Mouse (Mus musculus) gastrocnemius, postnatal 14 days (tissue): ENCODE data around the gene Alx3. TPM values are rescaled to one million over a fixed set of nuclear protein-coding genes. Genes with fewer than 3 reads are reported as not detected.

Experiments used
- DNase-seq: peaks from one replicate; pipeline ENCODE4 v3.0.0; 2021; ENCODE audit warnings: mixed read lengths
- intact Hi-C: fragments of 180-260 bp; cut with DNase I; formaldehyde crosslinking; loops from one replicate; pipeline ENCODE4 v1.15.1; 2025; ENCODE audit warnings: low total_unique reads
- total RNA-seq, 2 experiments: library from RNA; stranded (reverse); gene quantifications; 2 replicates each; pipeline ENCODE4 v1.2.3; 2021

Alx3 gene
- total RNA-seq, 2 experiments from 2014 or later: not detected

GRCm38 (mm10) chr3:107582130-107582874 is 12.5 kb upstream of the Alx3 start:
- no peak for DNase-seq
- intact Hi-C loops: no loop called here

- no peak for DNase-seq
- intact Hi-C loops: no loop called here
These were observed 11.7 kb upstream of the Alx3 start for GRCm38 (mm10) chr3:107582875-107583767.

- no peak for DNase-seq
- intact Hi-C loops: no loop called here
These were observed 10.9 kb upstream of the Alx3 start for GRCm38 (mm10) chr3:107583893-107584292.

GRCm38 (mm10) chr3:107586504-107586903 is 8.3 kb upstream of the Alx3 start:
- no peak for DNase-seq
- intact Hi-C loops: no loop called here

- DNase-seq: no peak
- intact Hi-C loops: no loop called here
These were observed 3.2 kb upstream of the Alx3 start for GRCm38 (mm10) chr3:107591612-107592011.

- intact Hi-C loops: no loop called here
- DNase-seq: no peak
These were observed 1.2 kb upstream of the Alx3 start for GRCm38 (mm10) chr3:107593632-107594031.

GRCm38 (mm10) chr3:107595264-107595937 is 570 bp downstream of the Alx3 start:
- no peak for DNase-seq
- intact Hi-C loops: no loop called here

- DNase-seq: no peak
- intact Hi-C loops: no loop called here
These were observed 1.2 kb downstream of the Alx3 start for GRCm38 (mm10) chr3:107595938-107596461.

- no peak for DNase-seq
- intact Hi-C loops: no loop called here
These were observed 1.7 kb downstream of the Alx3 start for GRCm38 (mm10) chr3:107596559-107596958.

GRCm38 (mm10) chr3:107597134-107597533 is 2.3 kb downstream of the Alx3 start:
- DNase-seq: no peak
- intact Hi-C loops: no loop called here

DNA sequence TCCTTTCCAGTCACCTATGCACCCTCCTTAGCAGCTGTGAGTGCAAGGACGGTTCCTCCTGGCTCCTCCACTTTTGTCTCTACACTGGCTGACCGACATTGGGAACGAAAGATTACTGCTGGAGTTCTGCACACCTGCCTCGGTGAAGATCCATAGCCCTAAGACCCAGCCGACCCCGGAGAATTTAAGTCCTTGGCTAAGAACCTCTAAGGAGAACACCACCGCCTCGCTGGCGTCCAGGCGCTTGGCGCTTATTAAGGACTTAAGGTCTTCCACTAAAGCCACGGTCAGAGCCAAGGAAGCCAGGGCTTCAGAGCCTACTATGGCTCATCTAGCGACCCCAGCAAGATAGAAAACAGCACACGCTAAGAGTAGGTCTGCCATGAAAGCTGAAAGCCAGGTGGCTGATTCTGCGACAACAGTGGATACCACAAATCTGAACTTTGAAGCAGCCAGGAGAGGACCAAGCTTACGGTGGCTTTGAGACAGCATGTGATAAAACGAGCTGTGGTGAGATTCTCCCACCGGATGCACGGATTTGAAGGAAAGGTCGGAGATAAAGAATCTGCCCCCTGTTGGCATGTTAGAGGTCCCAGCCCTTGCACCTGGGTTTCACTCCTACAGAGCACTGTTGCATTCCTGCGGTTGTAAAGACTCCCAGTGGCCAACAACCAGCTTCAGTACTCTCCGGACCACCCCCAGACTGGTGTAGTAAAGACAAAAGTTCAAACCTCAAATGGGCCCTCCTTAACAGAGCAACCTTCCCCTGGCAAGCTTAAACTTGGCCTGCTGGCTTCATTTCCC is 3.0 kb downstream of the Alx3 start:
- DNase-seq: no peak
- intact Hi-C loops: no loop called here

GRCm38 (mm10) chr3:107600127-107600526 is 5.3 kb downstream of the Alx3 start:
- intact Hi-C loops: no loop called here
- DNase-seq: no peak

- intact Hi-C loops: no loop called here
These were observed 10.5 kb downstream of the Alx3 start for GRCm38 (mm10) chr3:107605304-107605703.

GRCm38 (mm10) chr3:107607221-107607620 is 12.4 kb downstream of the Alx3 start:
- no peak for DNase-seq
- intact Hi-C loops: no loop called here

More at GRCm38 (mm10) chr3:107605304-107605703, 10.5 kb downstream of the Alx3 start:
- peak; percentile 58 for DNase-seq

DNA sequence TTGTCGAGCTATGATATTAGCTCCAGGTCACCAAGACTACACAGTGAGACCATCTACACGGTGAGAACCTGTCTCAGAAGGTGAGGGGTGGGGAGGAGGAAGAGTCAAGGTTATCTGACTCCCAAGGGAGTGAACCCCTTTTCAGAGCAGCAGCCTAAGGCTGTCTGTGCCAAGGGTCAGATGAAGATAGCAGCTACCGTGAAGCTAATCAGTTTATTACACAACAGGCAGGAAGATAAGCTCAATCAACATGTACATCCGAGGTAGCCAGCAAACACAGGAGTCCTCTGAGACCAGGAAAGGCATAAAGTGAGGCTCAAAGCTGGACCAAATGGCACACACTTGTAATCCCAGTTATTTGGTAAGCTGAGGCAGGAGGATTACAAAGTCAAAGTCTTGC is 14.0 kb downstream of the Alx3 start:
- no peak for DNase-seq
- intact Hi-C loops: no loop called here

GRCm38 (mm10) chr3:107609376-107609775 is 14.5 kb downstream of the Alx3 start:
- no peak for DNase-seq
- intact Hi-C loops: no loop called here

DNA sequence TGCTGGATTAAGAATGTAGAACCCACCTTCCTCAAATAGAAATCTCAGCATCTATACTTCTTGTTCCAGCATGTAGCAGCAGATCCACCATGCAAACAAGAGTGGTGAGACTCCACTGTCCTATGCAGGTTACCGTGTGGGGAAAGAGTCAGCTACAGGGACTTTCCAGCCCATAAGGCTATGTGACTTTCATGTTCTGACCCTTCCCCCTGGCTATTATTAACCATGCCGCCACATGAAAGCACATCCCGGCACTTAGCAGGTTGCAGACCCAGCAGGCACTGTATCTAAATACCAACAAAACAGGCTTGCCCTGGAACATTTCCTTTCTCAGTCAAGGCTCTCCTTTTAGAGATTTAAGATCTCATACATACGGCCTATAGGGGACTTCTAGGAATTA is 16.6 kb downstream of the Alx3 start:
- intact Hi-C loops: no loop called here
- no peak for DNase-seq

DNA sequence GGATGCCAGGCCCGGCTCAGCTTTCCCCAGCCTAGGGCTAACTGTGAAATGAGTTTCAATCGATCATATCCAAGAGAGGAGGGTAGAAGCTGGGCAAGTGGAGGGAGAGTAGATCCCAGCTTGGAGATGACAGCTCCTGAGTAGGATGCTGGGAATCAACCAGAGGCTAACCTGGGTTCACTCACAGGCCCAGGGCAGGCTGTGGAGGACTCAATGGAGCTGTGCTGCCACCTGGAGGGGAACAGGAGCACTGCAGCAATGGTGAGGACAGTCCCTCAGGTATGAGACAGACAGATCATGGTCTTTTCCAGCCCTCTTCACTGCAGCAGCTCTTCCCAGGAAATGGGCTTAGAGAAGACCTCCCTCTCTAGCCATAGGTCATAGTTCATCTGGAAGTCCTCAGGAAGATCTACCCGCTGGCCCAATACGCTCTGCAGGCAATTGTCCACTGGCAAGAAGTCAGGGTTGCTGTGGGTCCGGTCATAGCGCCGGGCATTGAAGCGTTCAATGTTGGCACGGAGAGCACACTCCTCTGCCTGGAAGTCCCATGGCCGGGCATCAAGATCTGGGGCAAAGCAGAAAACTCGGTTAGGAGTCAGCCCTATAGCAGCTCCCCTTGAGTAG is 18.2 kb downstream of the Alx3 start:
- peak; percentile 63 for DNase-seq
- intact Hi-C loops: no loop called here

GRCm38 (mm10) chr3:107617800-107618199 is 23.0 kb downstream of the Alx3 start:
- DNase-seq: no peak
- intact Hi-C loops: no loop called here
